10 mouse cellular contexts compared by ENCODE assay signal in the genomic region with DNA sequence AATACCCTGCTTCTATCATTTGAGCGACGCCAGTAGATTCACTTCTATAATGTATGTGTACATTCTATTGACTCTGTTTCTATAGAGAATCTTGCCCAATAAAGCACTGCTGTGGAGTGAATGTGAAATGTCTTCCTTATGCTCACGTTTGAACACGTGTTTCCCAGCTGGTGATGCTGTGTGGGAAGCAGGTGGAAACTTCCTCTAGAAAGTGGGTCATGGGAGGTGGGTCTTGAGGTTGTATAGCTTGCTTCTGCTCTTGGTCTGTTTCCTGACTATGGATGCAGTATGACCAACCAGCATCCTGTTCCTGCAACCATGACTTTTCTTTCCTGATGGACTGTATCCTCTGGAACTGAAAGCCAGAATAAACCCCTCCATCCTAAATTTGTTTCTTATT.
"Had no signal": no experiment of that assay in that cellular context is flagged by ENCODE, and none has a peak within 500 bp of the region (broad histone marks: within the 10 kb centered on the region; RNA-seq: fewer than 3 reads in every experiment).

No protein-coding gene starts in this region.

- DNase-seq: lung, adult 18-20 months; lung, embryonic 14.5 days; lung, postnatal 10 days; lung, postnatal 4 days; midbrain, embryonic 14.5 days; retina, postnatal 1 day; right cerebral cortex, adult 18-20 months; right cerebral cortex, postnatal 25 days; right cerebral cortex, postnatal 4 days; spleen, adult 18-20 months had no signal
